Mouse (Mus musculus) ES-E14 (cell line): ENCODE data around the gene Nkapl. TPM values are rescaled to one million over a fixed set of nuclear protein-coding genes. Genes with fewer than 3 reads are reported as not detected.
"Not testable (repeated sequence)": the region's sequence is repeated elsewhere in the genome, so short reads cannot be mapped to it uniquely, and the experiment has no call there.

Experiments
- DNase-seq: peaks from one replicate; pipeline ENCODE4 v3.0.0-alpha.2; 2013; ENCODE audit warnings: low read depth, low spot score
- H3K27ac ChIP-seq: 2 replicates; pipeline ENCODE4 v1.5.1; 2012; ENCODE audit warnings: low read depth, mild to moderate bottlenecking, low read length, moderate library complexity, mixed read lengths; ENCODE audit not compliant: poor library complexity, insufficient read depth, severe bottlenecking
- H3K36me3 ChIP-seq: 2 replicates; pipeline ENCODE4 v1.6.1; 2012; ENCODE audit warnings: mild to moderate bottlenecking, low read length, moderate library complexity, mixed read lengths; ENCODE audit not compliant: control insufficient read depth, poor library complexity, insufficient read depth, severe bottlenecking
- H3K4me1 ChIP-seq, 2 experiments: fragments of 150-350 bp in 1 of 2; sonication (generic) in 1 of 2; 2 replicates each; pipeline ENCODE4 v1.6.1; 2012; ENCODE audit warnings: low read length in 2 of 2, mild to moderate bottlenecking in 1 of 2, mixed read lengths in 1 of 2; ENCODE audit not compliant: control insufficient read depth in 2 of 2, insufficient read depth in 2 of 2, poor library complexity in 1 of 2
- H3K4me3 ChIP-seq, 2 experiments: fragments of 150-350 bp in 1 of 2; sonication (generic) in 1 of 2; 2 replicates each; pipeline ENCODE4 v1.5.1; 2012; ENCODE audit warnings: low read length in 2 of 2, low read depth in 1 of 2, mild to moderate bottlenecking in 1 of 2, mixed read lengths in 1 of 2; ENCODE audit not compliant: insufficient read depth in 1 of 2, poor library complexity in 1 of 2, severe bottlenecking in 1 of 2
- H3K9ac ChIP-seq: 2 replicates; pipeline ENCODE4 v1.6.1; 2012; ENCODE audit warnings: low read depth, mild to moderate bottlenecking, low read length, mixed read lengths; ENCODE audit not compliant: poor library complexity, insufficient read depth, severe bottlenecking
- H3K9me3 ChIP-seq: fragments of 150-350 bp; sonication (generic); 2 replicates; pipeline ENCODE4 v1.6.1; 2012; ENCODE audit warnings: low read depth, mild to moderate bottlenecking, low read length; ENCODE audit not compliant: control insufficient read depth, insufficient read depth
- CHD2 ChIP-seq: IDR thresholded peaks from 2 replicates; pipeline ENCODE4 v1.6.1; 2014; ENCODE audit warnings: mild to moderate bottlenecking, low read depth, low read length, inconsistent platforms
- HCFC1 ChIP-seq: IDR thresholded peaks from 2 replicates; pipeline ENCODE4 v1.6.1; 2012; ENCODE audit warnings: low read length, inconsistent platforms, borderline replicate concordance; ENCODE audit not compliant: insufficient read depth
- MAFK ChIP-seq: IDR thresholded peaks from 2 replicates; pipeline ENCODE4 v1.6.1; 2014; ENCODE audit warnings: mild to moderate bottlenecking, low read depth, low read length, inconsistent platforms; ENCODE audit not compliant: insufficient read depth
- ZC3H11A ChIP-seq: IDR thresholded peaks from 2 replicates; pipeline ENCODE4 v1.6.1; 2012; ENCODE audit warnings: low read depth, mild to moderate bottlenecking, inconsistent platforms, low read length, borderline replicate concordance
- ZNF384 ChIP-seq: IDR thresholded peaks from 2 replicates; pipeline ENCODE4 v1.6.1; 2012; ENCODE audit warnings: low read depth, low read length, inconsistent platforms
- in situ Hi-C, 2 experiments: fragments of 600-800 bp; cut with MboI; formaldehyde crosslinking; loops; one replicate each; pipeline ENCODE4 v1.15.1; 2025; ENCODE audit warnings: low sequenced_read_pairs in 2 of 2, inconsistent platforms in 1 of 2; ENCODE audit not compliant: unreplicated experiment in 2 of 2
- total RNA-seq: library from RNA; depleted of rRNA; stranded (reverse); fragments of 300-350 nt; gene quantifications from 2 replicates; pipeline ENCODE4 v1.2.3, GENCODE M21; 2012

Nkapl gene
- total RNA-seq, 1 experiment, result 0.98 TPM

- no peak for TF ChIP-seq CHD2
- no peak for TF ChIP-seq MAFK
- no peak for TF ChIP-seq ZC3H11A
- no peak for TF ChIP-seq ZNF384
- TF ChIP-seq HCFC1, result no peak
- no peak within 1 kb of the TSS for H3K4me3 ChIP-seq
- no peak for DNase-seq
- H3K9me3 ChIP-seq, result no peaks in the 10 kb centered on the region
- H3K9ac ChIP-seq, result no peak within 1 kb of the TSS
- H3K27ac ChIP-seq, result no peak within 1 kb of the TSS
- H3K36me3 ChIP-seq, result no peaks in the 10 kb centered on the region
- in situ Hi-C loops, result no loop called here
- no peaks in the 10 kb centered on the region for H3K4me1 ChIP-seq
These were observed 26.8 kb upstream of the Nkapl start, which contains the start of gene AK157302 for GRCm38 (mm10) chr13:21495080-21495479. AK157302 (plus strand) TSS chr13:21495223.

- H3K9me3 ChIP-seq, result 0 out of 2 replicates have a peak, but pooled peaks cover 6% of the 10 kb centered on the region
- no peak for DNase-seq
- H3K4me3 ChIP-seq, result no peak overlapping the region
- H3K9ac ChIP-seq, result no peak overlapping the region
- H3K27ac ChIP-seq, result no peak overlapping the region
- in situ Hi-C loops, result no loop called here
- TF ChIP-seq ZC3H11A (no peak), MAFK (no peak), ZNF384 (no peak)
- H3K4me1 ChIP-seq, result no peaks in the 10 kb centered on the region
- H3K36me3 ChIP-seq, result no peaks in the 10 kb centered on the region
These were observed 24.5 kb upstream of the Nkapl start for GRCm38 (mm10) chr13:21492847-21493246.

GRCm38 (mm10) chr13:21486881-21487280 is 18.6 kb upstream of the Nkapl start:
- in situ Hi-C loops, result no loop called here
- Histone ChIP-seq H3K4me1 (no peaks in the 10 kb centered on the region), H3K9me3 (0 out of 2 replicates have a peak, but pooled peaks cover 6% of the 10 kb centered on the region), H3K4me3 (no peak overlapping the region), H3K9ac (no peak overlapping the region), H3K36me3 (no peaks in the 10 kb centered on the region), H3K27ac (no peak overlapping the region)
- no peak for TF ChIP-seq ZNF384
- no peak for TF ChIP-seq ZC3H11A
- TF ChIP-seq HCFC1, result no peak
- no peak for DNase-seq

GRCm38 (mm10) chr13:21478759-21479670 is 10.7 kb upstream of the Nkapl start, which contains the start of the genes Zkscan4 and Gm10065:
Zkscan4 (plus strand) TSS chr13:21478907.
Gm10065 (minus strand) TSS chr13:21479441.
- peak within 1 kb of the TSS; percentile 60 to 80 for H3K4me3 ChIP-seq
- H3K36me3 ChIP-seq, DNase-seq, in situ Hi-C loops, H3K27ac ChIP-seq, H3K4me1 ChIP-seq, H3K9me3 ChIP-seq: not testable (repeated sequence)
- peak within 1 kb of the TSS; percentile 72; the same call in 1 of the 2 replicates for H3K9ac ChIP-seq

- no peak for TF ChIP-seq ZNF384
- no peak for TF ChIP-seq HCFC1
- no peak for TF ChIP-seq ZC3H11A
- no peak for TF ChIP-seq MAFK
- no peak for TF ChIP-seq CHD2
- Histone ChIP-seq H3K4me3 (no peak overlapping the region), H3K9ac (no peak overlapping the region), H3K27ac (no peak overlapping the region), H3K9me3 (no peaks in the 10 kb centered on the region), H3K4me1 (0 out of 4 replicates have a peak, but pooled peaks cover 0 to 2% of the 10 kb centered on the region in 2 experiments), H3K36me3 (no peaks in the 10 kb centered on the region)
- in situ Hi-C loops, result no loop called here
- no peak for DNase-seq
These were observed 4.1 kb upstream of the Nkapl start for GRCm38 (mm10) chr13:21472427-21472826.
